Mouse (Mus musculus): ENCODE measurements around the gene Phf20. TPM values are rescaled to one million over a fixed set of nuclear protein-coding genes. Genes with fewer than 3 reads are reported as not detected.

The Phf20 gene
- polyA plus RNA-seq, 1 experiment = 20.8 TPM

GRCm38 (mm10) chr2:156243011-156243410, 46.7 kb downstream of the Phf20 start:
- Histone ChIP-seq H3K4me3 (replicated peaks; ENCODE audit: control insufficient read depth, low read depth, low read length) (no peak overlapping the region), H3K27ac (ENCODE audit: control insufficient read depth, insufficient read depth, low read depth, low read length, poor library complexity) (no peak overlapping the region), H3K4me1 (ENCODE audit: control insufficient read depth, insufficient read depth, low read length) (peaks cover 1% of the 10 kb centered on the region; the same call in 1 of the 2 replicates)
- TF ChIP-seq CTCF (IDR thresholded peaks at IDR 0.05; ENCODE audit: control insufficient read depth, insufficient read depth, low read length) (no peak), POLR2A (IDR thresholded peaks at IDR 0.05; ENCODE audit: borderline replicate concordance, control insufficient read depth, low read depth, low read length) (no peak)
- 86% methylated on average over 8 of the region's 8 CpGs for WGBS

- TF ChIP-seq POLR2A (IDR thresholded peaks at IDR 0.05; ENCODE audit: borderline replicate concordance, control insufficient read depth, low read depth, low read length) = no peak
- TF ChIP-seq CTCF (IDR thresholded peaks at IDR 0.05; ENCODE audit: control insufficient read depth, insufficient read depth, low read length) = no peak
- no peak overlapping the region for H3K4me3 ChIP-seq (replicated peaks; ENCODE audit: control insufficient read depth, low read depth, low read length)
- H3K27ac ChIP-seq (ENCODE audit: control insufficient read depth, insufficient read depth, low read depth, low read length, poor library complexity) = no peak overlapping the region
Observed at GRCm38 (mm10) chr2:156247599-156247998, 51.3 kb downstream of the Phf20 start.

GRCm38 (mm10) chr2:156250761-156251160, 54.5 kb downstream of the Phf20 start:
- TF ChIP-seq POLR2A (IDR thresholded peaks at IDR 0.05; ENCODE audit: borderline replicate concordance, control insufficient read depth, low read depth, low read length) (no peak), CTCF (IDR thresholded peaks at IDR 0.05; ENCODE audit: control insufficient read depth, insufficient read depth, low read length) (no peak)
- Histone ChIP-seq H3K4me1 (ENCODE audit: control insufficient read depth, insufficient read depth, low read length) (no peaks in the 10 kb centered on the region), H3K27ac (ENCODE audit: control insufficient read depth, insufficient read depth, low read depth, low read length, poor library complexity) (no peak overlapping the region), H3K4me3 (replicated peaks; ENCODE audit: control insufficient read depth, low read depth, low read length) (no peak overlapping the region)

More at GRCm38 (mm10) chr2:156247599-156247998, 51.3 kb downstream of the Phf20 start:
- peaks cover 1% of the 10 kb centered on the region; the same call in 1 of the 2 replicates for H3K4me1 ChIP-seq (ENCODE audit: control insufficient read depth, insufficient read depth, low read length)

GRCm38 (mm10) chr2:156251291-156251690, 55.0 kb downstream of the Phf20 start:
- H3K4me1 ChIP-seq (ENCODE audit: control insufficient read depth, insufficient read depth, low read length) = no peaks in the 10 kb centered on the region
- no peak for TF ChIP-seq CTCF (IDR thresholded peaks at IDR 0.05; ENCODE audit: control insufficient read depth, insufficient read depth, low read length)
- no peak for TF ChIP-seq POLR2A (IDR thresholded peaks at IDR 0.05; ENCODE audit: borderline replicate concordance, control insufficient read depth, low read depth, low read length)
- whole genome bisulfite sequencing = 73% methylated on average over 1 of the region's 1 CpGs
- no peak overlapping the region for H3K4me3 ChIP-seq (replicated peaks; ENCODE audit: control insufficient read depth, low read depth, low read length)
- H3K27ac ChIP-seq (ENCODE audit: control insufficient read depth, insufficient read depth, low read depth, low read length, poor library complexity) = no peak overlapping the region

GRCm38 (mm10) chr2:156257051-156257450, 60.8 kb downstream of the Phf20 start:
- H3K27ac ChIP-seq (ENCODE audit: control insufficient read depth, insufficient read depth, low read depth, low read length, poor library complexity) = peak overlapping the region; percentile 66
- no peak for TF ChIP-seq POLR2A (IDR thresholded peaks at IDR 0.05; ENCODE audit: borderline replicate concordance, control insufficient read depth, low read depth, low read length)
- TF ChIP-seq CTCF (IDR thresholded peaks at IDR 0.05; ENCODE audit: control insufficient read depth, insufficient read depth, low read length) = no peak
- peaks cover 2% of the 10 kb centered on the region for H3K4me1 ChIP-seq (ENCODE audit: control insufficient read depth, insufficient read depth, low read length)
- no peak overlapping the region for H3K4me3 ChIP-seq (replicated peaks; ENCODE audit: control insufficient read depth, low read depth, low read length)
- WGBS = 6% methylated on average over 2 of the region's 2 CpGs

- 32% methylated on average over 11 of the region's 11 CpGs for WGBS
- peaks cover 2% of the 10 kb centered on the region for H3K4me1 ChIP-seq (ENCODE audit: control insufficient read depth, insufficient read depth, low read length)
- peak overlapping the region; percentile 27; the same call in 1 of the 2 replicates for H3K27ac ChIP-seq (ENCODE audit: control insufficient read depth, insufficient read depth, low read depth, low read length, poor library complexity)
- TF ChIP-seq CTCF (IDR thresholded peaks at IDR 0.05; ENCODE audit: control insufficient read depth, insufficient read depth, low read length) (no peak), POLR2A (IDR thresholded peaks at IDR 0.05; ENCODE audit: borderline replicate concordance, control insufficient read depth, low read depth, low read length) (no peak)
- H3K4me3 ChIP-seq (replicated peaks; ENCODE audit: control insufficient read depth, low read depth, low read length) = no peak overlapping the region
Observed at GRCm38 (mm10) chr2:156257922-156258761, 61.9 kb downstream of the Phf20 start.

GRCm38 (mm10) chr2:156260968-156261367, 64.7 kb downstream of the Phf20 start:
- no peak overlapping the region for H3K27ac ChIP-seq (ENCODE audit: control insufficient read depth, insufficient read depth, low read depth, low read length, poor library complexity)
- no peak overlapping the region for H3K4me3 ChIP-seq (replicated peaks; ENCODE audit: control insufficient read depth, low read depth, low read length)
- peaks cover 2% of the 10 kb centered on the region for H3K4me1 ChIP-seq (ENCODE audit: control insufficient read depth, insufficient read depth, low read length)
- no peak for TF ChIP-seq POLR2A (IDR thresholded peaks at IDR 0.05; ENCODE audit: borderline replicate concordance, control insufficient read depth, low read depth, low read length)
- peak; percentile 30; the same call in 1 of the 2 replicates for TF ChIP-seq CTCF (IDR thresholded peaks at IDR 0.05; ENCODE audit: control insufficient read depth, insufficient read depth, low read length)
- 86% methylated on average over 2 of the region's 2 CpGs for WGBS

- TF ChIP-seq POLR2A (IDR thresholded peaks at IDR 0.05; ENCODE audit: borderline replicate concordance, control insufficient read depth, low read depth, low read length) (no peak), CTCF (IDR thresholded peaks at IDR 0.05; ENCODE audit: control insufficient read depth, insufficient read depth, low read length) (no peak)
- no peak overlapping the region for H3K4me3 ChIP-seq (replicated peaks; ENCODE audit: control insufficient read depth, low read depth, low read length)
- 49% methylated on average over 4 of the region's 4 CpGs for WGBS
- no peak overlapping the region for H3K27ac ChIP-seq (ENCODE audit: control insufficient read depth, insufficient read depth, low read depth, low read length, poor library complexity)
- H3K4me1 ChIP-seq (ENCODE audit: control insufficient read depth, insufficient read depth, low read length) = peaks cover 2% of the 10 kb centered on the region; the same call in 1 of the 2 replicates
Observed at GRCm38 (mm10) chr2:156263204-156263893, 67.1 kb downstream of the Phf20 start.

Measured in bone marrow, adult 2 months (tissue).